Mouse (Mus musculus): ENCODE measurements around the gene Afm.

DNA sequence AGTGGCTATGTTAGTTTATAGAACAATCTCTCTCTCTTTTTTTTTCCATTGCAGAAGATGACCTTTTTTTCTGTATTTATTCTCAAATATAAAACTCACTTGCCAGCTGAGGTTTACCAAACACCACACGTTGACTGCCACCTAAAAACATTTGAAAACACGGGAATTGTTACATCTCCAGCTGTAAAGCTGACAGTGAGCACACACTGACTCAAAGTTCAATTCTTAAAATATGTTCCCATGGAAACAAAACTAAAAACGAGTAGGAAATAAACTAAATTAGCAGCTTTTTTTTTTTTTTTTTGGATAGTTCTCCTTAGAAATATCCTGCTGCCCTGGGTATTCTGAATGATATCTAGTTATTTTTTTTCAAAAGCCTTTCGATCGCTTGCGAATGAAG is 46.5 kb downstream of the Afm start:
- TF ChIP-seq CTCF (IDR thresholded peaks at IDR 0.05; ENCODE audit: borderline replicate concordance, insufficient read depth, low read depth, low read length) (no peak), POLR2A (IDR thresholded peaks at IDR 0.05; ENCODE audit: borderline replicate concordance, insufficient read depth, low read length) (no peak)
